Mouse (Mus musculus): ENCODE data around the gene Gm20662.

Gene Gm20662

DNA sequence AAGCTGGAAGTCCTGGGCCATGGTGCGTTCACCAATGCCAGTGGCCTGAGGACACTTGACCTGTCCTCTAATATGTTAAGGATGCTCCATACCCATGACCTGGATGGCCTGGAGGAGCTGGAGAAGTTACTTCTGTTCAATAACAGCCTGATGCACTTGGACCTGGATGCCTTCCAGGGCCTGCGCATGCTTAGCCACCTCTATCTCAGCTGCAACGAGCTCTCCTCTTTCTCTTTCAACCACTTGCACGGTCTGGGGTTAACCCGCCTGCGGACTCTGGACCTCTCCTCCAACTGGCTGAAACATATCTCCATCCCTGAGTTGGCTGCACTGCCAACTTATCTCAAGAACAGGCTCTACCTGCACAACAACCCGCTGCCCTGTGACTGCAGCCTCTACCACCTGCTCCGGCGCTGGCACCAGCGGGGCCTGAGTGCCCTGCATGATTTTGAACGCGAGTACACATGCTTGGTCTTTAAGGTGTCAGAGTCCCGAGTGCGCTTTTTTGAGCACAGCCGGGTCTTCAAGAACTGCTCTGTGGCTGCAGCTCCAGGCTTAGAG is 57.6 kb downstream of the Gm20662 start:
- DNase-seq (ENCODE audit: low read depth, low spot score): no peak

DNA sequence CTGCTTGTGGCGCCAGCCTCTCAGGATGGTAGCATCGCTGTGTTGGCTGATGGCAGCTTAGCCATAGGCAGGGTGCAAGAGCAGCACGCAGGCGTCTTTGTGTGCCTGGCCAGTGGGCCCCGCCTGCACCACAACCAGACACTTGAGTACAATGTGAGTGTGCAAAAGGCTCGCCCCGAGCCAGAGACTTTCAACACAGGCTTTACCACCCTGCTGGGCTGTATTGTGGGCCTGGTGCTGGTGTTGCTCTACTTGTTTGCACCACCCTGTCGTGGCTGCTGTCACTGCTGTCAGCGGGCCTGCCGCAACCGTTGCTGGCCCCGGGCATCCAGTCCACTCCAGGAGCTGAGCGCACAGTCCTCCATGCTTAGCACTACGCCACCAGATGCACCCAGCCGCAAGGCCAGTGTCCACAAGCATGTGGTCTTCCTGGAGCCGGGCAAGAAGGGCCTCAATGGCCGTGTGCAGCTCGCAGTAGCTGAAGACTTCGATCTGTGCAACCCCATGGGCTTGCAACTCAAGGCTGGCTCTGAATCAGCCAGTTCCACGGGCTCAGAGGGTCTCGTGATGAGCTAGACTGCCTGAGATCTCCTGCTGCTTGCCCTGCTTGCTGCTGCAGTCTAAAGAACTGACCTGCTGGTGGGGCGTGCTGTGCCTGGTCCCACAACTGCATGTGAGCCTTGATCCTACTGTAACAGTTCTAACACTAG is 58.3 kb downstream of the Gm20662 start:
- DNase-seq (ENCODE audit: low read depth, low spot score): no peak

DNA sequence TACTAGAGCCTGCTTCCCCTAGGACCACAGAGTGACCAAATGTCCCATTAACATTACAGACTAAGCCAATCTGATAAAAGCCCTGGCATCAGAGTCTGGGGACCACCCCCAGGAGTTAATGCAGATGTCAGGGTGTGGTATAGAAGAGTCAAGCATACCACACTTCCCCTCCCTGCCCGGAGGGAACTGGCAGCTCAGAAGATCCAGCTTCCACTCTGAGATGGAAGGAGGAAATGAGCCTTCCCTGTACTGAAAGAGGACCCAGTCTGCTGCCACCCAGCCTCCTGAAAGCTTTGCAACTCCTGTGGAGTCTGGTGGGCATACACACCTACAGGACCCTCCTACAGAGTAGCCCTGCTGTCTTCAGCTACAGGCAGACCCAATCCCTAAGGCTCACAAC is 58.9 kb downstream of the Gm20662 start:
- DNase-seq (ENCODE audit: low read depth, low spot score): no peak

DNA sequence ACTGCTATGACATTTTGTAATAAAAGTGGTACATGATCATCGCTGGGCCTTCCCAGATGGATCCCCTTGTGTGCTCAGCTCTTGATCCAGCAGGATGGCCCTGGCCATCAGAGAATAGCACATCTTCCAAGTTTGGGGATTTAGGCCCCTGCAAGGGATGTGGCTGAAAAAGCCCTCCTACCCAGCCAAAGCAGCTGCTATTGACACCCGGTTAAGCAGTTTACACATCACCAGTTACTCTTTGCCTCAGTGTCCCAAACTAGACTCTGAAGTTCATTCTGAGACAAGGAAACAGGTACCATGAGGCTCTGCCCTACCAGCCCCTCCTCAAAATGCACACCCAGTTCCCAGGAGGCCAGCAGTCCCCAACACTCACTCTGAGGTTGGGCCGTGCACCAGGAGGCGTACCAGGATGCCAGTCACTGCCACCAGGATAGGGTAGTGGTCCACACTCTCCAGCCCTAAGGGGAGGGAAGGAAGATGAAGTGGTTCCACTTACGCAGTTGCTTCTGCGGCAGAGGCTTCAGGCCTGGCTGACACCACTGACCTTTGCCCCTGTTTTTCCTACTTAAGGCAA is 59.6 kb downstream of the Gm20662 start:
- no peak for DNase-seq (ENCODE audit: low read depth, low spot score)

DNA sequence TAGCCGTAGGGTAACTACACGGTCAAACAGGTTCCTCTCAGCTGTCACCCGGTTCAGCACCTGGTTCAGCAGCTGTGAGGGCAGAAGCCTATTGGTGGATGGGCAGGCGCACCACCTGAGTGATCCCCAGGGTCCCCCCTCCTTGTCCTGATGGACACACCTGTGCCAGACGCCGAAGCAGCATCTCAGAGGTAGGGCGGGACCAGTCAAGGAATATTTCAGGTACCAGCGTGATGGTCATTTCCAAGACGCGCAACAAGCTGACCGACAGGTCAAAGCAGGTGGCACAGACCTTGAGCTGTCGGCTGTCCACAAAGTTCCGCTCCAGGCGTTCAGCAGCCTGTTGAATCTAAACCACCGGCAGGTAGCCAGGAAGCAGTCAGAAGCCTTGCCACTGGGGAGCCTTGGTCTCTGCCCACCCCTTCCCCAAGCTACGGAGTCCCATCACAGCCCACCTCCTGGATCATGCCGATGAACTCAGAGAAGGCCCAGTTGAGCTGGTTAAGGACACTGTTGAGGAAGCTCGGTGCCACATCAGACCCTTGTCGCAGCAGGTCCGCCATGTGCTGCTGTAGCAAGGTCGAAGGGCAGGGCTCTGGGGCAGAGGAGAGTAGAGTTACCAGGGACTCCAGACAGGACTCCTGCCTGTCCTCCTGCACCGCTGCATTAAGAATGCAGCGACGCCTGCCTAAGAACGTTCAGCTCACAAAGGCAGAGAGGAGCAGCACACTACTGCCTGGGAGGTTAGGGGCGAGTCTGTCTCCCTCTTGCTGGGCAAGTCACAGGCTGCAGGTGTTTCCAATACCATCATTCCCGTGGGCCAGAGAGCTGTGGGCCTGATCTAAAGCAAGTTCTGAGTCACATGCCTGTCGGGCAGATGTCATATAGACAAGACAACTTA is 60.5 kb downstream of the Gm20662 start:
- no peak for DNase-seq (ENCODE audit: low read depth, low spot score)

DNA sequence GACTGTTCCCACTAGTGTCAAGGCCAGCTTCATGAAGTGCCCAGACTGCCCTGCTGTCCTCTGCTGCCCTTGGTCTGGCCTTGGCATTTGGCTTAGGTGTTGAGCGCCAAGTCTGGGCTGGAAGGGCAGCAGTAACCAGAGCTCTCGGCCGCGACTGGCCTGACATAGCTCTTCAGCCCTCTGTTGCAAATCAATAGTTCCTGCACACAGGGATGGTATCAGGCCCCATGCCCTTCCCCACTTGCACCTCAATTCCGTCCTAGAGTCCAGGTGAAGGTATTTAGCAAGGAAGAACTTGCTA is 61.1 kb downstream of the Gm20662 start:
- DNase-seq (ENCODE audit: low read depth, low spot score): no peak

DNA sequence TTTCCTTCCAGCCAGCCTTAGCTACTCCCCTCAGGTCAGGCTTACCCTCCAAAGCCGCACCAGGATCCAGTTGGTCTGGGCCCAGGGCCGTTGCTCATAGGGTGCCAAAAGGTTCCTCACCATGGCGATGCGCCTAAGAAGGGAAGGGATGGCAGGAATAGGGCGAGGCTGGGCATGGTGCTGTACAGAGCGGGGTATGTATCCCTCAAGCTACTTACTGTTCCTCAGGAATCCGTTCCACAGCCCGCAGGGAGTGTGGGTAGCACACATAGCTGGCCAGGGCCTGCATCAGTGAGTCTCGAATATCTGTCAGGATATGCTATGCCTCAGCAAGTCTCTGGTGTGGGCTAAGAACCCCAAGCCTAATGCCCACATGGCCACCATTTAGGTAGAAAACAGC is 62.1 kb downstream of the Gm20662 start:
- no peak for DNase-seq (ENCODE audit: low read depth, low spot score)

DNA sequence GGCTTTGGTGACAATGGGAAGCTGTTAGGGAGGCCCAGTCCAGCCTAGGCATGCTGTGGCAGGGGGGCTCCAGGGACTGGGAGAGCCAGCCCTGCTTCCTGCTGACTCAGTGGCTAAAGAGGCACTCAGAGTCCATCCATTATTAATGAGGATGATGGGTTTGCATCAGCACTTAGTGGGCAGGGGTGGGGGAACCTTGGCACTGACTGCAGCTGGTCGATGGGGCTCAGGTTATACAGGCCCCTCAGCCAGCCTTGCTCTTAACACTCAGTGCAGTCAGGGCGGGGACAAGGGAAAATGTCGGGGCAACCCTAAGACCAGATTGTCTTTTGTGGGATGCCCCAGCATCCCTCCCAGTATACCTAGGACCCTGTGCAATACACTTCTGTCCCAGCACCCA is 66.0 kb downstream of the Gm20662 start:
- no peak for DNase-seq (ENCODE audit: low read depth, low spot score)

DNA sequence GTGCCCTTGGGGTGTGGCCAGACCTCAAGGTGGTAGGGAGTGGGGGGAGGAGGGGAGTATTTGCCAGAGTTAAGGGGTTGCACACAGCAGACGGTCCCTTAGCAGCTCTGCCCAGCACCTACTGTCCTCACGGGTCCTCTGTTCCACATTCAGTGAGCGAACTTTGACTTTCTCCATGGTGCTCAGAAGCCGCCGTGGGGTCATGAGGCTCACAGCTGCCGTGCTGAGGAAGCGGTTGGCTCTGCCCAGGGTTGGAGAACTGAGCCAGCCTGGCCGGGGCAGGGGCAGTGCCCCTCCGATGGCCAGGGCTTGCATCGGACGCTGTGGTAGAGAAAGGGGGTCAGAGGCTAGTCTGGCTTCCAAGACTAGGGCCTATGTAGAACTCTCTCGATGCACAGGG is 67.2 kb downstream of the Gm20662 start:
- DNase-seq (ENCODE audit: low read depth, low spot score): no peak

DNA sequence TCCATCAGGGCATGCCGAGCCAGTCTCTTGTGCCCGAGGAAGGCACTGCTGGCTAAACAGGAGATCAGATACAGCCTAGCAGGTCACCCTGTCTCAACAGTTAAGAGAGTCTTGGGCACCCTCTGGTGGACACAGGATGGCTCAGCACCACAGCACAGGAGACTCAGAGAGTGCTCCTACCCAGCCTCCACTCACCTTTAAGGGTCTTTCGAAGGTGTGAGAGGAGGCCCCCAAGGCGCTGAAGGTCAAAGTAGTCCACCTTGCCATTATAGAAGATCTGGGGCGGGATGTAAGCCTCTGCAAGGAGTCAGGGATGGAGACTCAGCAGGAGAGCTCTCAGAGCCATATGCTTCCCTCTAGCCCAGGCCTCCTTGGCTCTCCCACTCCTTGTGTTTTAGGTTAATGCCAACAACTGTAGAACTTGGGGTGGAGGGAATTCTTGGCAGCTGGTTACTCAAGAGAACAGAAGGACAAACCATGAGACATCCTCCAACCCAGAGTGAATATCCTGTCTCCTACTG is 69.4 kb downstream of the Gm20662 start:
- DNase-seq (ENCODE audit: low read depth, low spot score): peak; percentile 42

DNA sequence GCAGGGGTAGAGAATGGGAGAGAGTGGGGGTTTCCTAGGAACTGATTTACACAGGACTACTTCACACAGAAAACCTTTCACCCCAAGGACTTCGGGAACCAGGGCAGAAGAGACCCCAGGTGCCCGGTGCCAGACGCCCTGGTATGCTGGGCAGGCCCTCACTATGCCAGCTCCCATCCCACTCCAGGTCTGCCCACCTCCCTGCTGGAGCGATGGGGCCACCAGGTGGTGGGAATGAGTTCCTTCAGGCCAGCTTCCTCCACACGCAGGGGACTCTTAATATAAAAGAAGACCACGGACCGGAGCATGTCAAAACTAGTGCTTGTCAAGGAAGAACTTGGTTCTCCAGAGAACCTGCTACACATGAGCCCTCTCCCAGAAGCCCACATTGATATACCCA is 71.0 kb downstream of the Gm20662 start:
- DNase-seq (ENCODE audit: low read depth, low spot score): no peak

DNA sequence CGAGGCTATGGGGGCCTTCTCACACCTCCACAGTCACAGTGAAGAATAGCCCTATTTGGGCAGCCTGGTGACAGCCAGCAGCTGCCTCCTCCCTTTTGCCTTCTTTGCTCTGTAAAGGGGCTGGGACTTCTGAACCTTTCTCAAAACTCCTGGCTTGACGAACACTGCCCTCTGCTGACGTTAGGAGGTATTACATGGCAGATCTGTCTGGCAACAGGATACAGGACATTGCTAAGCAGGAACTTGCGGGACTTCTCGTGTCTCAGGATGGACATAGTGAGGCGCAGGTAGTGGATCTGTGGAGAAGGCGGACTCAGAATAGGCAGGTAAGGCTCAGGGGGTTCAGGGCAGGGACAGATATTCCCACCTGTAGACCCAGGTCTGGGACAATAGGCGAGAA is 71.8 kb downstream of the Gm20662 start:
- DNase-seq (ENCODE audit: low read depth, low spot score): peak; percentile 60

DNA sequence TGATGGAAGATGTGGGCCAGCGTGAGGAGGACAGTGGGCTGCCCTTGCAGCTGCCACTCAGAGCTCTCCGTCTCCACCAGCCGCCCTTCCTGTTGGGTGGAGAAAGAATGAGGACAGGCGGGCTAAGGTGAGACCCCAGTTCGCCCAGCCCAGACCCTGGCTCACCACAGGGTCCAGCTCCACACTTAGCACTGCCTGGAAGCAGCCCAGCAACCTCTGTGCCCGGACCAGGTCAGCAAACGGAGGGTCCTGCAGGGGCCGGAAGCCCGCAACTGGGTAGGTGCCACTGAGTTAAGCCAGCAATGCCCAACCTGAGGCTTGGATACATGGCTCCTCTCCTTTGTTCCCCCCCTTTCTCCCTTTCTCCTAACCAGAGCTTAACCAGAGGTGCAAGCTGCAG is 72.9 kb downstream of the Gm20662 start:
- no peak for DNase-seq (ENCODE audit: low read depth, low spot score)

DNA sequence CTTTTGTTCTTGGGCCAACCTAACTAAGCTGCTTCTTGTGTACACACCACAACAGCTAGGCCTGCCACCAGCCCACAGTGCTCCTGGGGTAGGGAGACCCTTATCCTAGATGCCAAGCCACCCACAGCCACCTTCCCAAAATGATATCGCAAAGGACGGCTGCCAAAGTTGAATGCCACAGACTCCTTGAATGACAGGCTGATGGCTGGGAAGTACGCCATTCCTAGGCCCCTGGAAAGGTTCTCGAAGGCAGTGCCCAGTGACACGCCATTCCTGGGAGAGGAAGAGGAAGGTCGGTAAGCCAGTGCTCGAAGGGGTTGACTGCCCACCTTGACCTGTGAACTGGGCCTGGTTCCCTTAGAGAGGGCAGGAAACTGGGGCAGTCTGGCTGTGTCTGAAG is 73.4 kb downstream of the Gm20662 start:
- DNase-seq (ENCODE audit: low read depth, low spot score): no peak

DNA sequence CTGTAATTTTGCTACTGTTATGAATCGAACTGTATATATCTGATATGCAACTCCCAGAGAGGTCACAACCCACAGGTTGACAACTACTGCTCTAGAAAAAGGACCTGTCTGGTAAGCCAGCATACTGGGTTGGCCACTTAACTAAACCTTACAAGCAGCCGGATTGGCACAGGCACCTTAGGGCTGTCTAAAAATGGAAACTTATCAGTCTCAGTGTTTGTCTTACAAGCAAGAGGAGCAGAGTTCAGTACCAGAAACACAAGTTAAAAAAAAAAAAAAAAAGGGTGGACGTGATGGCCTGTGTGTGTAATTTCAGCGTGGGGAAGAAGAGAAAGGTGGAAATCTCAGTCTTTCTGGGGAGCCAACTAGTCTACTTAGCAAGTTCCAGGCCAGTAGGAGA is 75.7 kb downstream of the Gm20662 start:
- no peak for DNase-seq (ENCODE audit: low read depth, low spot score)

DNA sequence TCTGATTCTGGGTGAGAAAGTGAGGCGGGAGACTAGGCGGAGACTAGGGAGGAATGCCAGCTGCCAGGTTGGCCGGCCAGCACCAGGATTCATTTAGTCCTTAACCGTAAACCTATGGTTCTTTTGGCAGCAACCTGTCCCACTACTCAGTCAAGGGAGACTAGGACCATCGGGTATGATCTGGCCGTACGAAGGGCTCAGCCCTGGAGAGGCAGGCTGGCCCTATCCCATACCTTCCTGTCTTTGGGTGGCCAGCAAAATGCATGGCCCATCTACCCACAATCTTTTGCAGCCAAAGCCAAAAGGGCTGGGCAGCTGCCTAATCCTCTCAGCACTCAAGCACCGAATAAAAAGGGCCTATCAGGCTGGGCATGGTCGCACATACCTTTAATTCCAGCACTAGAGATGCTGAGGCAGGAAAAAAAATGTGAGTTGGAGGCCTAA is 76.4 kb downstream of the Gm20662 start:
- DNase-seq (ENCODE audit: low read depth, low spot score): no peak

DNA sequence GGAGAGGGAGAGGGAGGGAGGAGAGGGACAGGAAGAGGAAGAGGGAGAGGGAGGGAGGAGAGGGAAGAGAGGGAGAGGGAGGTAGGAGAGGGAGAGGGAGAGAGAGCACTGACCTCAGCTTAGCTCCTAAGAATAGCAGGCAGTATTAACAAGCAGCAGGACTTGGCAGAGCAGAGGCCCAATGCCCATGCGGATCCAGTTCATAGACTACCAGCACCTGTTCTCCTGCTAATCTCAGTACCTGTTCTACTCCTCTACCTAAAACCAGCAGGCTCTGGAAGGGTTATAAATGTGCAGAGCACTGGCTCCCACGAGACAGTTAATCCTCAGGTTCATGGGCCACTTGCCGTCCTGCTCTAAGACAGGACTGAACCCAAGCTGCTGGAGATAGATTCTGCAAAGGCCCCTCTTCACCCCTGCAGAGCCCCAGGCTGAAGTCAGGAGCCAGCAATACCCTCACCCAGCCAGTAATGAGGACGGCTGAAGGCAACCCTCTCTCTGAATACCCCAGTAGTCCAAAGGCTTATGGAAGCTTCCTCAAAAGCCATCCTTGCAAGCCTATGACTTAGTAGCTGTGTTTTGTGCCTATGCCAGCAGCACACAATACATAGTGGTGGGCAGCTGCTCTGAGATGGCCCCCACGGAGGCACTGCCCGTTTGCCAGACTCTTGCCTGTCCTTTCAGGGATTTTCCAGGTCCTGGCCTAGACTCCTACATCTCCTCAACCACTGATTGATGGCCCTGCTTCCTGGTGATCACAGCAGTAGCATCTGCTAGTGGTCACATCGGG is 77.2 kb downstream of the Gm20662 start:
- DNase-seq (ENCODE audit: low read depth, low spot score): no peak

DNA sequence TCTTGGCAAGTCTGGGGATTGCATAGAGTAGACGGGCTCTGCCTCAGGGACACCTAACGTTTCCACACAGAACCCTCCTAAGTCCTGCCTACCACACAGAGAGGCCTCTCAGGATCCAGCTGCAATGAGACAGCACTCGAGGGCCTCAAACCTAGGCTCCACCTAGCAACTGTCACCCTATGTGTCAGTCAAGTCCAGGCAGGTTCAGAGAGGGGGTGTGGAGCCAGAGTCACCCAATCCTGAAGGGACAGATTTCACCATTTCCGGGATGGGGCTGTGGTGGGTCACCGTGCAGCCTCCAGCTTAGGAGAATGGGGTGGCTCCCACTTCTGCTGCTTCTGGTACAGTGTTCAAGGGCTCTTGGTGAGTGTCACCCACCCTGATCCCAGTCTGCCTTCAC is 84.0 kb downstream of the Gm20662 start, which contains the start of gene Mst1:
TSS of gene Mst1 (plus strand) at position 269 of the 400 bp plus-strand sequence.
- DNase-seq (ENCODE audit: low read depth, low spot score): no peak

DNA sequence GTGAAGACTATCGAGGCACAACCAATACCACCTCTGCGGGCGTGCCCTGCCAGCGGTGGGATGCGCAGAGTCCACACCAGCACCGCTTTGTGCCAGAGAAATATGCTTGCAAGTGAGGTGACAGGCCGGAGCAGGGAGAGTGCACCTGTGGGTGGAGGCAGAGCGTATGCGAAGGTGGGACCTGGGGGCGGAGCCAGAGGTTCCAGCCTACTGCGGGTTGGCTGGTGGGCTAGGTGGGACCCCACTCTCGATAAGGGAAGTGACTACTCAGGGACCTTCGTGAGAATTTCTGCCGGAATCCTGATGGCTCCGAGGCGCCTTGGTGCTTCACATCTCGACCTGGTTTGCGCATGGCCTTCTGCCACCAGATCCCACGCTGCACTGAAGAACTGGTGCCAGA is 86.4 kb downstream of the Gm20662 start:
- no peak for DNase-seq (ENCODE audit: low read depth, low spot score)

DNA sequence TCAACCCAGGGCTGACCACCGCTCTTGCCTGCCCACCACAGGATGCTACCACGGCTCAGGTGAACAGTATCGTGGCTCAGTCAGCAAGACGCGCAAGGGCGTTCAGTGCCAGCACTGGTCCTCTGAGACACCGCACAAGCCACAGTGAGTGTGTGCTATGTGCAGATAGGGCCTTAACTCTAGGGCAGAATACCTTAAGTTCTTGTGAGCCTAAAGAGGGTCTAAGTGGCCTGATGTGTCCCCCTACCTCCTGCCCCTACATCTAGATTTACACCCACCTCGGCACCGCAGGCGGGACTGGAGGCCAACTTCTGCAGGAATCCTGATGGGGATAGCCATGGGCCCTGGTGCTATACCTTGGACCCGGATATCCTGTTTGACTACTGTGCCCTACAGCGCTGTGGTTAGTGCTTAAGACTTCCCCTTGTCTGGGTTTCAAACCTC is 86.9 kb downstream of the Gm20662 start, which contains the start of gene Rnf123:
TSS of gene Rnf123 (minus strand) at position 359 of the 444 bp plus-strand sequence.
- DNase-seq (ENCODE audit: low read depth, low spot score): no peak

DNA sequence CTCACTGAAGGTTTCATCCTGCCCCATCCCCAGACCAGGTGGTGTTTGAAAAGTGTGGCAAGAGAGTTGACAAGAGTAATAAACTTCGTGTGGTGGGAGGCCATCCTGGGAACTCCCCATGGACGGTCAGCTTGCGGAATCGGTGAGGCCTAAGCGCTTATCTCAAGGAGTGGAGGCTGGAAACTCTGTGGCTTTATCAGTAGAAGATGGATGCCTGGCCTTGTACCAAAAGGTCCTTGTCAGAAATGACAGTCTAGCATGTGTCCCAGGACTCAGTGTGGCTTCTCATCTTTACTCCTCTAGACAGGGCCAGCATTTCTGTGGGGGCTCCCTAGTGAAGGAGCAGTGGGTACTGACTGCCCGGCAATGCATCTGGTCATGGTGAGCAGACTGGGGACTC is 87.4 kb downstream of the Gm20662 start:
- no peak for DNase-seq (ENCODE audit: low read depth, low spot score)
